Mouse (Mus musculus) embryonic fibroblast, embryonic 13.5 days (primary cell): ENCODE results near the gene Crat. TPM values are rescaled to one million over a fixed set of nuclear protein-coding genes. Genes with fewer than 3 reads are reported as not detected.

ENCODE experiments used
- H3K27ac ChIP-seq: 2 replicates; pipeline ENCODE4 v1.5.1; 2012; ENCODE audit warnings: low read length, control low read depth, inconsistent platforms; ENCODE audit not compliant: insufficient read depth
- H3K4me1 ChIP-seq: 2 replicates; pipeline ENCODE4 v1.6.1; 2011; ENCODE audit warnings: low read length; ENCODE audit not compliant: control insufficient read depth, insufficient read depth
- H3K4me3 ChIP-seq: 2 replicates; pipeline ENCODE4 v1.5.1; 2011; ENCODE audit warnings: mild to moderate bottlenecking, control low read depth, low read length; ENCODE audit not compliant: insufficient read depth
- CTCF ChIP-seq: IDR thresholded peaks from 2 replicates; pipeline ENCODE4 v1.5.1; 2011; ENCODE audit warnings: mild to moderate bottlenecking, control low read depth, low read length, moderate library complexity, borderline replicate concordance; ENCODE audit not compliant: insufficient read depth
- POLR2A ChIP-seq: IDR thresholded peaks from 2 replicates; pipeline ENCODE4 v1.6.1; 2011; ENCODE audit warnings: low read depth, mild to moderate bottlenecking, control low read depth, low read length, moderate library complexity
- polyA plus RNA-seq: library from polyadenylated mRNA; stranded (reverse); fragments of >200 nt; gene quantifications from 2 replicates; pipeline ENCODE4 v1.2.4, GENCODE M21; 2011; ENCODE audit warnings: low read depth; ENCODE audit not compliant: missing spikeins, insufficient read length

Gene Crat
- 22.3 and 29.1 TPM in 2 replicates for polyA plus RNA-seq

DNA sequence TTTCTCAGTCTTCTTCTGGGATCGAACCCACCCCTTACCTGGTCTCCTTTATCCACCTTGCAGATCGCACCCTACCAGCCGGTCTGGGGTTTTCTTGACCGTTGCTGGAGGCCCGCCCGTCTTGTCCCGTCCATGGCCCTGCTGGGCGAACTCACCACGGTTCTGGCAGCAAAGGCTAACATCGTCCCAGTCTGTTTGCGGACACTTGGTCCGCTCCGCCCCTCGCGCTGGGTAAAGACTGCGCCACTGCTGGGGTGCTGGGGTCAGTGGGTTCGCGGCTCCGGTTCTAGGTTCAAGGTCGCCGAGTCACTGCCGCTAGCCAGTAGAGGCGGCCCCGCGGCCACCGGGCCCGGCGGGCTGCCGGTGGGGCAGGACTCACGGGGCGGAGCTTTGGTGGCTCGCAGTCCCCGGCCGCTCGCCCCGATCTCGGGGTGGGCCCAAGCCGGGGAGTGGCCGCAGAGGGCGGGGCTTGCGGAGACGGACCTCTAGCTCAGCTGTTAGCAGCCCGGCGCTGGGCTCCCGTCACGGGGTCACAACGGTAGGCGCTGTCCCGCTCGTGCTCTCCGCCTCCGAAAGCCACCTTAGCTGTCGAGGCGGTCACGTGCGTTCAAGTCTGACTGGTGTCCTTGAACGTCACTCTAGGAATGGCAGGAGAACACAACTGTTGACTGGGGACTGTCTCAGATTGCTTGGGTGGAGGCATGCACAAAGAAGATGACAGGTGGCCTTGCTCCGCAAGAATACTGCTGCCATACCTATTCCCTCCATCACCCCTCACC, at the start of gene Crat:
Gene Crat (minus strand): TSS at position 657 of the 779 bp plus-strand sequence.
- TF ChIP-seq POLR2A (peak; percentile 97), CTCF (no peak)
- H3K4me1 ChIP-seq, result peaks cover 14% of the 10 kb centered on the region
- H3K4me3 ChIP-seq, result peak within 1 kb of the TSS; percentile 71

GRCm38 (mm10) chr2:30464411-30464810, 48.8 kb upstream of the Crat start:
- Histone ChIP-seq H3K27ac (peak overlapping the region; percentile 19; the same call in 1 of the 2 replicates), H3K4me1 (peaks cover 18% of the 10 kb centered on the region), H3K4me3 (peak overlapping the region; percentile 21; the same call in 1 of the 2 replicates)
- TF ChIP-seq POLR2A (no peak), CTCF (no peak)

More for the DNA sequence above, at the start of gene Crat:
- peak within 1 kb of the TSS; percentile 60 for H3K27ac ChIP-seq

DNA sequence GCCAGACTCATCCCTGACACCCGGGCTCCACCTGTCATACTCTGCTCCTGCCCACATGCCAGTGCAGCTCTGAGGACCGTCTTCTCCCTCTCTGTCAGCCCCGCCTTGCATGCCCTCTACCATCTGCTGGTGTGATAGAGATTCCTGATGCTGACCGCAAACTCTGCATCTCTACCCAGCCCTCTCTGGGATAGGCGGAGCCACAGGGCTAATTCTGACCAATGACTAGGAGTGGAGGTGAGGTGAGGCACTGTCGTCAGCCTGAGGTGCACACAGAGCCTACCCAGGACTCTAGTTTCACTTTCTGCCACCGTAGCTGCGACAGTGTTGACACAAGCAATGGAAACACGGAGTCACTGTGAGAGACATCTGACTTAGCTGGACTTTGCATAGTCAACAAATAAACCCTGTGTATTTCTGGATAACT, 48.3 kb upstream of the Crat start:
- TF ChIP-seq CTCF (no peak), POLR2A (peak; percentile 82)
- Histone ChIP-seq H3K4me1 (peaks cover 14% of the 10 kb centered on the region), H3K27ac (peak overlapping the region; percentile 22), H3K4me3 (peak overlapping the region; percentile 21; the same call in 1 of the 2 replicates)

GRCm38 (mm10) chr2:30463341-30463761, 47.7 kb upstream of the Crat start:
- Histone ChIP-seq H3K4me3 (no peak overlapping the region), H3K4me1 (peaks cover 10% of the 10 kb centered on the region), H3K27ac (peak overlapping the region; percentile 22)
- TF ChIP-seq POLR2A (no peak), CTCF (no peak)

GRCm38 (mm10) chr2:30459241-30459640, 43.6 kb upstream of the Crat start:
- H3K27ac ChIP-seq, result no peak overlapping the region
- TF ChIP-seq CTCF, result no peak
- TF ChIP-seq POLR2A, result no peak
- no peak overlapping the region for H3K4me3 ChIP-seq
- H3K4me1 ChIP-seq, result peaks cover 6% of the 10 kb centered on the region

- no peak overlapping the region for H3K27ac ChIP-seq
These were observed 42.7 kb upstream of the Crat start for GRCm38 (mm10) chr2:30458349-30458748.

GRCm38 (mm10) chr2:30456104-30456980, 40.7 kb upstream of the Crat start:
- H3K4me1 ChIP-seq, result no peaks in the 10 kb centered on the region
- H3K27ac ChIP-seq, result no peak overlapping the region
- TF ChIP-seq CTCF (no peak), POLR2A (no peak)
- H3K4me3 ChIP-seq, result no peak overlapping the region

More at GRCm38 (mm10) chr2:30458349-30458748, 42.7 kb upstream of the Crat start:
- Histone ChIP-seq H3K4me3 (no peak overlapping the region), H3K4me1 (peaks cover 4% of the 10 kb centered on the region; the same call in 1 of the 2 replicates)
- TF ChIP-seq POLR2A, result no peak
- TF ChIP-seq CTCF, result no peak

GRCm38 (mm10) chr2:30454587-30454986, 39.0 kb upstream of the Crat start:
- Histone ChIP-seq H3K27ac (no peak overlapping the region), H3K4me3 (no peak overlapping the region), H3K4me1 (no peaks in the 10 kb centered on the region)
- TF ChIP-seq CTCF, result no peak
- no peak for TF ChIP-seq POLR2A

- TF ChIP-seq POLR2A (no peak), CTCF (no peak)
- H3K4me1 ChIP-seq, result no peaks in the 10 kb centered on the region
- peak overlapping the region; percentile 27; the same call in 1 of the 2 replicates for H3K27ac ChIP-seq
- H3K4me3 ChIP-seq, result no peak overlapping the region
These were observed 38.0 kb upstream of the Crat start for GRCm38 (mm10) chr2:30453570-30453969.

DNA sequence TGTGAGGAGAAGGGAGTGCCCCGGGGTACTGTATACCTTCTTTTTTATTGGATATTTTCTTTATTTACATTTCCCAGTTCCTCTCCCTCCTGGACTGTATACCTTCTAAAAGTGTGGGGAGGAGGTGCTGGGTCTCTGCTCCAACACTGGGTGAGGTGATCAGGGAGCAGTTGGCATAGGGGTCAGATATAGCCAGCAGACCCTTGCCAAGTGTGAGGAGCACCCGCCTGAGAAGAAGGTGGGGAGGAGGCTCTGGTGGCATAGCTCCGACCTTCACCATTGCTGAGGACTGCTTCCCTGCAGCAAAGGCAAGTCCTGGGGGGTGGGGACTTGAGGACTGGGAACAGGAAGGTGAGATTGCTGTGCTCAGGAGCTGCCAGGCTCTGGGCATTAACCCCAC, 35.9 kb upstream of the Crat start:
- no peaks in the 10 kb centered on the region for H3K4me1 ChIP-seq
- no peak overlapping the region for H3K4me3 ChIP-seq
- TF ChIP-seq POLR2A, result no peak
- no peak for TF ChIP-seq CTCF
- no peak overlapping the region for H3K27ac ChIP-seq
